13 mouse cellular contexts compared by ENCODE assay signal in genomic region chr4:59422025-59422783, GRCm38 (mm10). TPM values are rescaled to one million over a fixed set of nuclear protein-coding genes. Genes with fewer than 3 reads are reported as not detected.
A peak's percentile ranks its signal among the peaks of the same experiment; 100 is the strongest.
DNase-seq lines count a peak whose midpoint lies in the region; ATAC-seq and TF ChIP-seq lines count a peak whose summit lies in the region.
"Had no signal": no experiment of that assay in that cellular context is flagged by ENCODE, and none has a peak within 500 bp of the region (broad histone marks: within the 10 kb centered on the region; RNA-seq: fewer than 3 reads in every experiment).

No protein-coding gene starts in this region.

- no peak overlapping the region for H3K9ac ChIP-seq in forebrain, embryonic 15.5 days (replicated peaks)
- H3K9ac ChIP-seq in forebrain, embryonic 12.5 days, result no peak overlapping the region
- H3K9ac ChIP-seq in ES-E14 (ENCODE audit: insufficient read depth, low read depth, low read length, poor library complexity, severe bottlenecking), result no peak overlapping the region
- no peak overlapping the region for H3K9ac ChIP-seq in hindbrain, embryonic 13.5 days
- H3K9ac ChIP-seq: heart, embryonic 13.5 days; liver, embryonic 14.5 days had no signal

- 38% methylated on average over 5 of the region's 5 CpGs for WGBS in forebrain, embryonic 15.5 days
- WGBS in forebrain, embryonic 12.5 days, result 49% methylated on average over 5 of the region's 5 CpGs
- WGBS in hindbrain, embryonic 13.5 days, result 33% methylated on average over 5 of the region's 5 CpGs

- no peaks in the 10 kb centered on the region for H3K27me3 ChIP-seq in forebrain, embryonic 15.5 days
- no peaks in the 10 kb centered on the region for H3K27me3 ChIP-seq in forebrain, embryonic 12.5 days
- no peaks in the 10 kb centered on the region for H3K27me3 ChIP-seq in hindbrain, embryonic 13.5 days
- H3K27me3 ChIP-seq: heart, embryonic 13.5 days had no signal

- H3K27ac ChIP-seq in forebrain, embryonic 15.5 days (replicated peaks), result no peak overlapping the region
- H3K27ac ChIP-seq in forebrain, embryonic 12.5 days, result no peak overlapping the region
- H3K27ac ChIP-seq in ES-E14 (ENCODE audit: insufficient read depth, low read depth, low read length, poor library complexity, severe bottlenecking), result peak overlapping the region; percentile 9; the same call in 1 of the 2 replicates
- H3K27ac ChIP-seq in hindbrain, embryonic 13.5 days, result 0 out of 2 replicates have a peak overlapping the region, but pooled peaks have one; percentile 35
- H3K27ac ChIP-seq: heart, embryonic 13.5 days; liver, embryonic 14.5 days had no signal

- peak; percentile 66 for ATAC-seq in forebrain, embryonic 15.5 days (replicated peaks)
- no peak for ATAC-seq in forebrain, embryonic 12.5 days (ENCODE audit: low FRiP score)
- peak; percentile 81 for ATAC-seq in hindbrain, embryonic 13.5 days (ENCODE audit: low FRiP score)

- H3K36me3 ChIP-seq in forebrain, embryonic 15.5 days, result no peaks in the 10 kb centered on the region
- H3K36me3 ChIP-seq in forebrain, embryonic 12.5 days (replicated peaks), result no peaks in the 10 kb centered on the region
- no peaks in the 10 kb centered on the region for H3K36me3 ChIP-seq in ES-E14 (ENCODE audit: control insufficient read depth, insufficient read depth, low read length, poor library complexity, severe bottlenecking)
- H3K36me3 ChIP-seq in hindbrain, embryonic 13.5 days, result no peaks in the 10 kb centered on the region

- DNase-seq in ES-E14 (ENCODE audit: low read depth, low spot score), result no peak
- peak; percentile 33 to 36 for DNase-seq in lung, postnatal 4 days
- DNase-seq in cerebellum, adult 11-12 months, result no peak
- DNase-seq in gastrocnemius, postnatal 36 days, result no peak
- no peak for DNase-seq in right cerebral cortex, postnatal 14 days
- DNase-seq: cerebellum, adult 9-11 months; kidney, postnatal 10 days had no signal

- no peak overlapping the region for H3K4me3 ChIP-seq in forebrain, embryonic 15.5 days
- H3K4me3 ChIP-seq in forebrain, embryonic 12.5 days (replicated peaks), result no peak overlapping the region
- H3K4me3 ChIP-seq in ES-E14 (ENCODE audit: insufficient read depth in 1 of 2, low read depth in 1 of 2, low read length in 2 of 2, poor library complexity in 1 of 2, severe bottlenecking in 1 of 2), result no peak overlapping the region
- H3K4me3 ChIP-seq in hindbrain, embryonic 13.5 days, result no peak overlapping the region
- H3K4me3 ChIP-seq: erythroblast, embryonic 14.5 days; heart, embryonic 13.5 days had no signal

- H3K4me2 ChIP-seq in forebrain, embryonic 15.5 days (replicated peaks), result no peak overlapping the region
- H3K4me2 ChIP-seq in forebrain, embryonic 12.5 days, result no peak overlapping the region
- no peak overlapping the region for H3K4me2 ChIP-seq in hindbrain, embryonic 13.5 days
- H3K4me2 ChIP-seq: heart, embryonic 13.5 days had no signal

- peaks cover 10% of the 10 kb centered on the region; the same call in 1 of the 2 replicates for H3K4me1 ChIP-seq in forebrain, embryonic 15.5 days
- peaks cover 12% of the 10 kb centered on the region for H3K4me1 ChIP-seq in forebrain, embryonic 12.5 days
- H3K4me1 ChIP-seq in ES-E14 (ENCODE audit: control insufficient read depth in 2 of 2, insufficient read depth in 2 of 2, low read length in 2 of 2, poor library complexity in 1 of 2), result peaks cover 13% of the 10 kb centered on the region in 2 experiments; a peak in 3 of 4 replicates
- peaks cover 7% of the 10 kb centered on the region; the same call in 1 of the 2 replicates for H3K4me1 ChIP-seq in hindbrain, embryonic 13.5 days (replicated peaks)

- H3K9me3 ChIP-seq in forebrain, embryonic 15.5 days, result no peaks in the 10 kb centered on the region
- H3K9me3 ChIP-seq in forebrain, embryonic 12.5 days, result no peaks in the 10 kb centered on the region
- H3K9me3 ChIP-seq in ES-E14 (ENCODE audit: control insufficient read depth, insufficient read depth, low read depth, low read length), result no peaks in the 10 kb centered on the region
- H3K9me3 ChIP-seq in hindbrain, embryonic 13.5 days, result no peaks in the 10 kb centered on the region
- H3K9me3 ChIP-seq: heart, embryonic 13.5 days had no signal

- intact Hi-C loops in gastrocnemius, postnatal 36 days (cut with DNase I), result no loop called here

- in situ Hi-C loops in ES-E14 (cut with MboI; ENCODE audit: low sequenced_read_pairs in 2 of 2, unreplicated experiment in 2 of 2), result no loop called here

TF ChIP-seq in ES-E14, 5 proteins besides CTCF, POLR2A, EP300 and RAD21:
- no peak for TF ChIP-seq ZC3H11A (IDR thresholded peaks at IDR 0.05; ENCODE audit: borderline replicate concordance, low read depth, low read length)

RNA-seq across cellular contexts. Expression of gene Susd1, which starts 16.2 kb away (rescaled TPM):
- polyA plus RNA-seq in forebrain, embryonic 15.5 days (2015; fragmentation: Nextera tagmentation; extraction: Ambion mirVana), result 0.90 and 0.91 TPM in 2 replicates
- 1.3 and 1.9 TPM in 2 replicates for polyA plus RNA-seq in forebrain, embryonic 12.5 days (2016; fragmentation: Nextera tagmentation; extraction: Ambion mirVana)
- total RNA-seq in ES-E14 (2012; rRNA removed), result 7.7 and 10.7 TPM in 2 replicates
- 1.3 and 1.5 TPM in 2 replicates for polyA plus RNA-seq in hindbrain, embryonic 13.5 days (2015; fragmentation: Nextera tagmentation; extraction: Ambion mirVana)
- total RNA-seq in gastrocnemius, postnatal 36 days (2021), result under 1 TPM; 0.52 to 0.71 TPM

Comparison
In these comparisons a context has a peak if more than half of its experiments do, and no peak if none do; other contexts are left out.
1. H3K27ac ChIP-seq: peak in ES-E14 (single experiment) and hindbrain, embryonic 13.5 days (single experiment); none in forebrain, embryonic 15.5 days (single experiment) and forebrain, embryonic 12.5 days (single experiment).
2. DNase-seq: peak in lung, postnatal 4 days (2 of 2); none in ES-E14 (single experiment), cerebellum, adult 11-12 months (single experiment), gastrocnemius, postnatal 36 days (0 of 2) and right cerebral cortex, postnatal 14 days (single experiment).